Mouse (Mus musculus) frontal cortex, postnatal 36 days (tissue): ENCODE measurements at regions not wholly inside any gene's neighbourhood (a gene's known extent, or its start where the extent isn't known, plus 50 kb on each side); places are given as distances from the start of the nearest gene placed in this dataset.

ENCODE experiments used
- DNase-seq, 2 experiments: peaks; one replicate each; pipeline ENCODE4 v3.0.0; 2022; ENCODE audit warnings: low spot score in 2 of 2

GRCm38 (mm10) chr6:43775525-43775924 is 109.4 kb upstream of the Tpk1 start:
- DNase-seq = no peak

GRCm38 (mm10) chr6:43774490-43774889 is 108.4 kb upstream of the Tpk1 start:
- DNase-seq = peak in 1 of 2 experiments; percentile 1

GRCm38 (mm10) chr6:43773561-43773960 is 107.5 kb upstream of the Tpk1 start:
- DNase-seq = no peak

- DNase-seq = no peak
Measured at GRCm38 (mm10) chr6:43765958-43766357, 99.9 kb upstream of the Tpk1 start.
